Mouse (Mus musculus) adrenal gland, postnatal 25 days (tissue): Measurements from ENCODE around the gene Tmem150b. TPM values are rescaled to one million over a fixed set of nuclear protein-coding genes. Genes with fewer than 3 reads are reported as not detected.

Experiments
- DNase-seq: peaks from one replicate; pipeline ENCODE4 v3.0.0; 2021; ENCODE audit warnings: mixed read lengths
- total RNA-seq: library from RNA; stranded (reverse); gene quantifications from 2 replicates; pipeline ENCODE4 v1.2.3, GENCODE M21; 2021

Gene Tmem150b
- total RNA-seq, 1 experiment from 2014 or later: 0.24 TPM

DNA sequence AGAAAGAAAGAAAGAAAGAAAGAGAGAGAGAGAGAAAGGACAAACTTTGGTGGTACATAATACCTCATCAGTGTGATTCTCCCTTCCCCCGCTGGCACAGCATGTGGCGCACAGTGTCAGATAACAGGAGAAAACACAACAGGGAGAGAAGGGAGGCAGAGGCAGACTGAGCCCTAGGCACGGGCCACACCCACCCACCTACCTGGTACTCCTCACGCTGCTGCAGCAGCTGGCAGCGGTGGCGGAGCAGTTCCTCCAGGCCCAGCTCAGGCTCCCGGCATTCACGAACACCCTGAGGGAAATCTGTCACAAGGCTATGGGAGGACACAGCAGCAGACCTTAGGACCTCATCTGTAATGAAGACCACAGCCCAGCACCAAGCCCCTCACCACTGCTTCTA lies 61.9 kb downstream of the Tmem150b start:
- no peak for DNase-seq

DNA sequence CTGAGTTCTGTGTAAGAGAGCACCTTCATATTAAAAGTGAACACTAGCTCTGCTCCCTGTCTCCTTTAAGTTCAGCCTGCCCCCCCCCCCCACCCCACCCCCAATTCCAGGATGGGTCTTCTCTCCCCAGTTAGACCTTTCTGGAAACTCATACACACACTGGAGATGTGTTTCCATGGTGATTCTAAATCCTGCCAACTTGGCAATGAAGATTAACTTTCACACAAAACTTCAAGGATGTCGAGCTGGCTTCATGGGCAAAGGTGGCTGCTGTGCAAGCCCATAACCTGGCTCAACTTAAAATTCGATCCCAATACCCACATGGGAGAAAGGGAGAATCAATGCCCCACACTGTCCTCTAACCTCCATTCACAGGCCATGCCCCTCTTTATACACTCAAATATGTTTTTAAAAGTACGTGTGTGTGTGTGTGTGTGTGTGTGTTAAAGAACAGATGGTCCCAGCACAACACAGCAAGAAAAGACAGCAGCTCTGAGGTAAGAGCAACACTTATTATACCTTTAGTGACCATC lies 65.1 kb downstream of the Tmem150b start:
- DNase-seq: no peak

GRCm38 (mm10) chr7:4658912-4659551 lies 66.0 kb downstream of the Tmem150b start, which contains the start of gene Ppp6r1:
Gene Ppp6r1 (minus strand): TSS chr7:4659019.
- DNase-seq: peak; percentile 97

DNA sequence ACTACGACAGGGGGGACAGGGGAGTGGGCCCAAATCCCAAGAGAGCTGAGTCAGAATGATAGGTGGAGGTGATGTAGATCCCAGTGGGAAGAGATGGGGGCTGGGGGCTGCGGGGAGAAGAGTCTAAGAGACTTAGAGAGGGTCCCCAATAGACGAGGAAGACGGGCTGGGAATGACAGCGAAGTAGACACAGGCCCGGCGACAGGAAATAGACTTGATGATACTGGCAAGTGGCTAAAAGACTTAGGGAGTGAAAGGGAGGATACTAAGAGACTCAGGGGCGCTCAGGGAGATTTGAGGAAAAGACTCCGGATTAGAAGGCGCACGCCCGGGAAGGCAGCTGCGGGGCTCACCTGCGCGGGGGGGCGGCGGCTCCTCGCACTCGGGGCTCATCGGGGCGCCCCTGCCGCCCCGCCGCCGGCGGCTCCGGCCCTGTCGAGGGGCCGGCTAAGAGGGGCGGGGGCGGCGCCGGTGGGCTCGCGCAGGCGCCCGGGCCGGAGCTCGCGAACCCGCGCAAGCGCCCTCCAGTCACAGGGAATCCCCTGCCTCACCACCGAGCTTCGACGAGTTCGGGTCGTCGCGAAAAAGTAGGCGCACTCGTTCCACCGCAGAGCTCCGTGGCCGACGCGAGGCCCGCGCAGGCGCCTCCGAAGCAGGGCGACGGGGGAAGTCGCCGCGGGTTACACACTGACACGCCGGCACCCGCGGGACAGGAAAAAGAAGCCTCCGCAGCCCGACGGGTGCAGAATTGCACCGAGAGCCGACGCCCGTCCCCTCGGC lies 66.7 kb downstream of the Tmem150b start:
- DNase-seq: peak; percentile 35

DNA sequence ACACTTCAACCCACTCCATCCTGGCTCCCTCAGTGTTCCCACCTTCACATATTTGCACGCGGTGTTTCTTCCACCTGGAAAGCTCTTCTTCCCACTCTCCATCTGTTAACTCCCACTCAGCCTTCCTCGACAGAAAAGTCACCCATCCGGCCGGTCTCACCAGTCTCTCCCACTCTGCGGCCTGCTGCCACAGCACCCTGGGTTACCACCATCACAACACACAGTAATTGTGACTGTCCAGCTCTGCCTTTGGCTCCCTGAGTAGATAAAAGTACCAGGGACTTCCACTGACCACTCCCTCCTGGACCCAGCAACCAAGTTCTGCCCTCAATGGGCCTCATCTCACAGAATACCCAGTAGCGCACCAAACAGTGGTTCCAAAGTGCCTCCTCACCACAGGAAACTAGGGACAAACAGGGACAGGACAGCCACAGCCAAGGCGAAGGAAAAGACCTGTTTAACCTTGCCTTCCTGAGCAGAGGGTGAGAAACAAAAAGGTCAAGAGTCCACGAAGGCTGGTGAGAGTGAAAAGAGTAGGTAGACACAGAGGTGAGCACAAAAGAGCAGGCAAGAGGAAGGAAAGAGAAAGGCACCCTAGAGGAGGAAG lies 67.4 kb downstream of the Tmem150b start:
- DNase-seq: no peak

Other genes with a start within 250 kb of the Tmem150b start
- 94.4 and 98.3 TPM in 2 replicates for gene Ppp1r12c, start 223.6 kb downstream of the Tmem150b start, total RNA-seq
- gene Tnnt1, start 208.9 kb downstream of the Tmem150b start, total RNA-seq: 0.94 and 2.2 TPM in 2 replicates
- gene Tnni3, start 201.0 kb downstream of the Tmem150b start, total RNA-seq: 0.85 TPM in 1 of 2 replicates, not detected in the other
- 0.91 and 1.2 TPM in 2 replicates for gene Dnaaf3, start 192.8 kb downstream of the Tmem150b start, total RNA-seq
- 7.0 and 8.9 TPM in 2 replicates for gene Syt5, start 177.7 kb downstream of the Tmem150b start, total RNA-seq
- not detected in 2 replicates for gene Ptprh, start 121.2 kb downstream of the Tmem150b start, total RNA-seq
- 9.3 and 10.2 TPM in 2 replicates for gene Tmem86b, start 93.8 kb downstream of the Tmem150b start, total RNA-seq
- 98.1 and 99.6 TPM in 2 replicates for gene Ppp6r1, start 66.2 kb downstream of the Tmem150b start, total RNA-seq
- 42.2 and 47.8 TPM in 2 replicates for gene Hspbp1, start 40.2 kb downstream of the Tmem150b start, total RNA-seq
- 4.2 and 6.5 TPM in 2 replicates for gene Brsk1, start 34.6 kb downstream of the Tmem150b start, total RNA-seq
- 64.5 and 70.1 TPM in 2 replicates for gene Kmt5c, start 14.9 kb upstream of the Tmem150b start, total RNA-seq
- 9.4 and 10.6 TPM in 2 replicates for gene Cox6b2, start 27.8 kb upstream of the Tmem150b start, total RNA-seq
- not detected in 2 replicates for gene Fam71e2, start 46.1 kb upstream of the Tmem150b start, total RNA-seq
- 0.15 TPM in 1 of 2 replicates, not detected in the other for gene Il11, start 57.6 kb upstream of the Tmem150b start, total RNA-seq
- not detected in 2 replicates for gene Tmem190, start 57.7 kb upstream of the Tmem150b start, total RNA-seq
- gene Tmem238, start 64.4 kb upstream of the Tmem150b start, total RNA-seq: 13.4 and 16.4 TPM in 2 replicates
- gene Rpl28, start 67.6 kb upstream of the Tmem150b start, total RNA-seq: 922 and 1,210 TPM in 2 replicates
- 114 and 127 TPM in 2 replicates for gene Ube2s, start 87.3 kb upstream of the Tmem150b start, total RNA-seq
- gene Shisa7, start 119.4 kb upstream of the Tmem150b start, total RNA-seq: 2.0 and 2.2 TPM in 2 replicates
- 24.0 and 30.5 TPM in 2 replicates for gene Isoc2b, start 145.0 kb upstream of the Tmem150b start, total RNA-seq
- gene Isoc2a, start 151.9 kb upstream of the Tmem150b start, total RNA-seq: 42.1 and 48.2 TPM in 2 replicates
- not detected in 2 replicates for gene Gm36210, start 181.3 kb upstream of the Tmem150b start, total RNA-seq
- 16.4 and 19.0 TPM in 2 replicates for gene Zfp628, start 190.0 kb upstream of the Tmem150b start, total RNA-seq
- 7.7 and 9.1 TPM in 2 replicates for gene Nat14, start 196.8 kb upstream of the Tmem150b start, total RNA-seq
- 2.0 and 3.2 TPM in 2 replicates for gene Ssc5d, start 200.5 kb upstream of the Tmem150b start, total RNA-seq
- 0.55 TPM in 1 of 2 replicates, not detected in the other for gene Sbk2, start 239.2 kb upstream of the Tmem150b start, total RNA-seq
- gene Sbk3, start 245.9 kb upstream of the Tmem150b start, total RNA-seq: 0.15 TPM in 1 of 2 replicates, not detected in the other